Mouse (Mus musculus): ENCODE results near the gene Kcnh1.

DNA sequence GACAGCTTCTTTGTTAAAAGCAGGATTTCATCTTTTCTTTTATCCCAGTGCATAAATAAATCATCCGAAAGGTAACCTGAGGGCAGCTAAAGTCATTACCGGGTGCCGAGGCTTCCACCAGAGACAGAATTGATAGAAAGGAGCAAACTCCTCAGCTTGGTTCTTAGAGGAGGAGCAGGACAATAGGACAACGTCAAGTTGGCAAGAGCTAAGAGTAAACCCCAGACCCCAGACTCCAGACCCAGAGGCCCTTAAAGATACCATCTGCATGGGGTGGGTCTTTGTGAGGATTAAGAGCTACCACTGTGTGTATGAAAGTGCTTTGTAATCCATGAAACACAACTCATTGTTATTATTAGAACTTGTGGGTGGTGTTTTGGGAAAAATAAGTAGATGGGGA, 121.9 kb downstream of the Kcnh1 start:
- TF ChIP-seq POLR2A (IDR thresholded peaks at IDR 0.05; ENCODE audit: low read depth, low read length) (no peak), CTCF (IDR thresholded peaks at IDR 0.05; ENCODE audit: extremely low read depth, insufficient read length, insufficient replicate concordance, low read depth, low read length) (no peak)

All from small intestine, adult 2 months (tissue).